Mouse (Mus musculus): ENCODE measurements at regions not wholly inside any gene's neighbourhood (a gene's known extent, or its start where the extent isn't known, plus 50 kb on each side); places are given as distances from the start of the nearest gene placed in this dataset.

DNA sequence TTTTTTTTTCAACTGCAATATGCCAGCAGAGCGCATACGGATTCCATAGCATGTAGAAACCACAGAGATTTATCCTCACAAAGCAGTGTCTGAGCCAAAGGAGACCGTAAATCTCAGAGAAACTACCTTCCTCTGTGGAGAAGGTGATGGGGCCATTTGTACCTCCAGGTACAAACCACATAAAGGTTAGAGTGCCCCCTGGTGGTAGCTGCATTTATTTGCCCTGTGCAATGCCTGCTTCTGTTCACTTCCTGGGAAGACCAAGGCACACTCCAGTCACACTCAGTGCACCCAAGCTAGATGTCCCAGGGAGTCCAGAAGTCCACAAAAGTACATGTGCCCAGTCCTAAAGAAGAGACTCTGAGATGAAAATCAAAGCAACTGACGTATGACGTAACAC lies 104.1 kb upstream of the Dock1 start:
- no peak for TF ChIP-seq ZNF384 (IDR thresholded peaks at IDR 0.05; ENCODE audit: low read depth, low read length)
- peak in 1 of 2 experiments; percentile 4; a peak in 1 of 4 replicates for TF ChIP-seq CTCF (conservative IDR thresholded peaks at IDR 0.05 in 1 of 2, IDR thresholded peaks at IDR 0.05 in 1 of 2; ENCODE audit: low read depth in 2 of 2, low read length in 2 of 2)
- TF ChIP-seq RAD21 (IDR thresholded peaks at IDR 0.05; ENCODE audit: low read depth, low read length), result no peak
- no peak for TF ChIP-seq POLR2A (IDR thresholded peaks at IDR 0.05; ENCODE audit: low read depth, low read length)
- no peak for TF ChIP-seq JUN (IDR thresholded peaks at IDR 0.05; ENCODE audit: insufficient read depth, low read depth, low read length)
- no peak for TF ChIP-seq ZC3H11A (IDR thresholded peaks at IDR 0.05; ENCODE audit: low read depth, low read length)
- TF ChIP-seq IRF4 (IDR thresholded peaks at IDR 0.05; ENCODE audit: low read depth, low read length), result no peak
- no peak for TF ChIP-seq UBTF (IDR thresholded peaks at IDR 0.05; ENCODE audit: low read depth, low read length)
- no peak for TF ChIP-seq MAX (IDR thresholded peaks at IDR 0.05; ENCODE audit: low read length)
- TF ChIP-seq GABPA (IDR thresholded peaks at IDR 0.05; ENCODE audit: insufficient replicate concordance, low read depth, low read length), result no peak
- TF ChIP-seq MAZ (IDR thresholded peaks at IDR 0.05; ENCODE audit: low read depth, low read length), result no peak
- no peak for TF ChIP-seq SMC3 (IDR thresholded peaks at IDR 0.05; ENCODE audit: low read depth, low read length)
